Mouse (Mus musculus) 3T3-L1 (cell line): ENCODE measurements around the gene Sspn.
A peak's percentile ranks its signal among the peaks of the same experiment; 100 is the strongest.

ENCODE experiments used
- DNase-seq: peaks from one replicate; pipeline ENCODE4 v3.0.0-alpha.2; 2015; ENCODE audit warnings: low read depth, low spot score

Gene Sspn

GRCm38 (mm10) chr6:145934001-145934696 is 2.7 kb downstream of the Sspn start:
- DNase-seq: peak; percentile 65

GRCm38 (mm10) chr6:145934697-145935240 is 3.3 kb downstream of the Sspn start:
- no peak for DNase-seq

GRCm38 (mm10) chr6:145935912-145936311 is 4.5 kb downstream of the Sspn start:
- no peak for DNase-seq

- DNase-seq: no peak
Measured at GRCm38 (mm10) chr6:145936511-145936910, 5.1 kb downstream of the Sspn start.

GRCm38 (mm10) chr6:145940852-145941251 is 9.4 kb downstream of the Sspn start:
- DNase-seq: no peak

GRCm38 (mm10) chr6:145942263-145942966 is 11.0 kb downstream of the Sspn start:
- DNase-seq: no peak

- no peak for DNase-seq
Measured at GRCm38 (mm10) chr6:145943414-145943813, 12.0 kb downstream of the Sspn start.

- no peak for DNase-seq
Measured at GRCm38 (mm10) chr6:145945700-145946344, 14.4 kb downstream of the Sspn start.

GRCm38 (mm10) chr6:145949049-145949448 is 17.6 kb downstream of the Sspn start:
- no peak for DNase-seq

GRCm38 (mm10) chr6:145950626-145951025 is 19.2 kb downstream of the Sspn start:
- DNase-seq: peak; percentile 46

- no peak for DNase-seq
Measured at GRCm38 (mm10) chr6:145952594-145952993, 21.2 kb downstream of the Sspn start.

- DNase-seq: no peak
Measured at GRCm38 (mm10) chr6:145953121-145953896, 21.9 kb downstream of the Sspn start.

- DNase-seq: no peak
Measured at GRCm38 (mm10) chr6:145957427-145957965, 26.1 kb downstream of the Sspn start.

- DNase-seq: no peak
Measured at GRCm38 (mm10) chr6:145958070-145958469, 26.6 kb downstream of the Sspn start.

- DNase-seq: no peak
Measured at GRCm38 (mm10) chr6:145961047-145961446, 29.6 kb downstream of the Sspn start.

GRCm38 (mm10) chr6:145963966-145964365 is 32.5 kb downstream of the Sspn start:
- no peak for DNase-seq

GRCm38 (mm10) chr6:145967693-145968092 is 36.3 kb downstream of the Sspn start:
- peak; percentile 54 for DNase-seq

GRCm38 (mm10) chr6:145968301-145968818 is 36.9 kb downstream of the Sspn start:
- peak; percentile 96 for DNase-seq

- no peak for DNase-seq
Measured at GRCm38 (mm10) chr6:145968821-145969220, 37.4 kb downstream of the Sspn start.

GRCm38 (mm10) chr6:145969572-145969971 is 38.1 kb downstream of the Sspn start:
- DNase-seq: peak; percentile 40

GRCm38 (mm10) chr6:145972107-145972506 is 40.7 kb downstream of the Sspn start:
- DNase-seq: no peak
